Mouse (Mus musculus) heart, embryonic 12.5 days (tissue): ENCODE data around the gene Gramd1b. TPM values are rescaled to one million over a fixed set of nuclear protein-coding genes. Genes with fewer than 3 reads are reported as not detected.

Experiments
- ATAC-seq: fragments of 200-750 bp; cut with Nextera tagmentation; 2 replicates; pipeline ENCODE4 v1.8.0; 2017; ENCODE audit warnings: moderate TSS enrichment, moderate library complexity; ENCODE audit not compliant: insufficient number of reproducible peaks, low FRiP score
- H3K27ac ChIP-seq: fragments of 300-500 bp; sonication (generic); 2 replicates; pipeline ENCODE4 v1.5.1; 2016; ENCODE audit warnings: mild to moderate bottlenecking, moderate library complexity; ENCODE audit not compliant: poor library complexity, severe bottlenecking
- H3K27me3 ChIP-seq: fragments of 300-500 bp; sonication (generic); replicated peaks from 2 replicates; pipeline ENCODE4 v1.6.1; 2016; ENCODE audit warnings: mild to moderate bottlenecking, moderate library complexity
- H3K36me3 ChIP-seq: fragments of 300-500 bp; sonication (generic); 2 replicates; pipeline ENCODE4 v1.6.1; 2016; ENCODE audit warnings: mild to moderate bottlenecking, moderate library complexity
- H3K4me1 ChIP-seq: fragments of 300-500 bp; sonication (generic); replicated peaks from 2 replicates; pipeline ENCODE4 v1.6.1; 2016; ENCODE audit warnings: mild to moderate bottlenecking
- H3K4me2 ChIP-seq: fragments of 300-500 bp; sonication (generic); 2 replicates; pipeline ENCODE4 v1.6.1; 2016; ENCODE audit warnings: mild to moderate bottlenecking, moderate library complexity
- H3K4me3 ChIP-seq: fragments of 300-500 bp; sonication (generic); 2 replicates; pipeline ENCODE4 v1.5.1; 2016; ENCODE audit warnings: mild to moderate bottlenecking
- H3K9ac ChIP-seq: fragments of 300-500 bp; sonication (generic); 2 replicates; pipeline ENCODE4 v1.6.1; 2016; ENCODE audit warnings: mild to moderate bottlenecking, moderate library complexity
- H3K9me3 ChIP-seq: fragments of 300-500 bp; sonication (generic); replicated peaks from 2 replicates; pipeline ENCODE4 v1.6.1; 2016; ENCODE audit warnings: mild to moderate bottlenecking, moderate library complexity
- WGBS: fragments of 180-500 bp; shearing (Covaris S2); methylation state at CpG from one replicate; pipeline ENCODE4 v1.1.7; 2016; 5-methylcytosine and 5-hydroxymethylcytosine counted together
- polyA plus RNA-seq: library from polyadenylated mRNA; unstranded; fragments of >200 nt; fragmentation: Nextera tagmentation; extraction: Ambion mirVana; gene quantifications from 2 replicates; pipeline ENCODE4 v1.2.1, GENCODE M21; 2016

The Gramd1b gene
- polyA plus RNA-seq, 1 experiment from 2014 or later, result 7.9 TPM

GRCm38 (mm10) chr9:40547876-40548275 lies 16.7 kb upstream of the Gramd1b start:
- Histone ChIP-seq H3K4me3 (no peak overlapping the region), H3K27ac (no peak overlapping the region), H3K4me2 (0 out of 2 replicates have a peak overlapping the region, but pooled peaks have one; percentile 25), H3K9me3 (no peaks in the 10 kb centered on the region), H3K9ac (no peak overlapping the region), H3K36me3 (no peaks in the 10 kb centered on the region), H3K4me1 (peaks cover 8% of the 10 kb centered on the region), H3K27me3 (no peaks in the 10 kb centered on the region)
- WGBS, result 82% methylated on average over 5 of the region's 5 CpGs
- ATAC-seq, result no peak

DNA sequence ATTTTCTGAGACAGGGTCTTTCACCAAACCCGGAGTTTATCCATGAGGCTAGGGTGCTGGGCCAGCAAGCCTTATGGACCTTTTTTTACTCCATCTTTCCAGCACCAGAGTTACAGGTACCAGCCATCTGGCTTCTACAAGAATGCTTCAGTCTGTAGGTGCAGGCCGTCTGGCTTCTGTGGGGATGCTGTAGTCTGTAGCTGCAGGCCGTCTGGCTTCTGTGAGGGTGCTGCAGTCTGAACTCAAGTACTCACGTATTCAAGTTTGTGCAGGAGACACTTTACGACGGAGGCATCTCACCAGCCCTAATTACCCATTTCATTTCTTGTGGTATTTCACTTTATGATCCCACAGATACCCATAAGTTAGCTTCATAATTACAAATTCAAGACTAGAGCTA lies 14.0 kb upstream of the Gramd1b start:
- Histone ChIP-seq H3K4me1 (peaks cover 8% of the 10 kb centered on the region), H3K9me3 (no peaks in the 10 kb centered on the region), H3K4me2 (no peak overlapping the region), H3K4me3 (no peak overlapping the region), H3K27ac (no peak overlapping the region), H3K9ac (no peak overlapping the region), H3K36me3 (no peaks in the 10 kb centered on the region), H3K27me3 (no peaks in the 10 kb centered on the region)
- WGBS, result 79% methylated on average over 6 of the region's 6 CpGs
- no peak for ATAC-seq

DNA sequence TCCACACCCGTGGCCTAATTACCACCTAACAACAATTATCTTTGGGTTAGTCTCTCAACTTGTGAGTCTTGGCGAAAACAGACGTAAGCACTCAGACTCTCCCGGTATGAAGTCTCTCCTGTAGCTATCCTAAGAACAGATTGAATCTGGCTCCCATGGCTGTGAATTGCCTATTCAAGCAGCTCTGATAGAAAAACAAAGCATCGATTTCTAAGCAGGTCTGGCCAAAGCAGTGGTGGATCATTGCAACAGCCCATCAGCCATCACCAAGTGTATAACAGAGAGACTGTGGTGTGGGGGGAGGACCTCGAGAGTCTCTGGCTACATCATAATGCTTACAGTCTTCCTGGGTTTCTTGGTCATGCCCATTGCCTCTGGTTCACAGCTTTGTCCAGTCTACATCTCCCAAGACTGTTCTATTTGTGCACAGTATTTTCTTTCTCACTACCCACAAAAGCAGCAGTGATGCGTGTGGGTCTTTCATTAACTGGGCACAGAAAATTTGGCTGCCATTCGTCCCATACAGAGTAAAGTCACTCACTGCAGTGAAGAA lies 8.5 kb upstream of the Gramd1b start:
- Histone ChIP-seq H3K9ac (no peak overlapping the region), H3K9me3 (no peaks in the 10 kb centered on the region), H3K36me3 (no peaks in the 10 kb centered on the region), H3K27ac (no peak overlapping the region), H3K4me2 (no peak overlapping the region), H3K27me3 (no peaks in the 10 kb centered on the region), H3K4me1 (peaks cover 12% of the 10 kb centered on the region), H3K4me3 (no peak overlapping the region)
- no peak for ATAC-seq
- WGBS, result 78% methylated on average over 8 of the region's 8 CpGs

DNA sequence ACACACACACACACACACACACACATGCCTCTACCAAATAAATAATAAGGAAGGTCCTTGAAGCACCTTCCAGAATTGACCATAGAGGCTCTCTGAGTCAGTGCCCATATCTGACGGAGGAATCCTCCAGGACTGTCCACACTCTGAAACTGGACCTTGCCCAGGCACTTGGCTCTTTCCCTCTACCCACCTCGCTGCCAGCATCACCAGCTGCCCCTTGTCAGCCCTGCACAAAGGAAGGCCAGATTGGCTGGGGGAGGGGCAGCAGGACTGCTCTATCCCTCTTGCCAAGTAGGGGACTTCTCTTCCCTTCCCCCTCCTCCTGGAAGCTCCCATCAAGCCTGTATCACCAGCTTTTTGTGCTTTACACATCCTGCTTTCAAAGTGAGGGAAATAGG lies 6.5 kb upstream of the Gramd1b start:
- Histone ChIP-seq H3K4me2 (no peak overlapping the region), H3K9ac (no peak overlapping the region), H3K36me3 (no peaks in the 10 kb centered on the region), H3K4me3 (no peak overlapping the region), H3K9me3 (no peaks in the 10 kb centered on the region), H3K27ac (no peak overlapping the region), H3K27me3 (no peaks in the 10 kb centered on the region), H3K4me1 (peaks cover 12% of the 10 kb centered on the region)
- ATAC-seq, result no peak
- 24% methylated on average over 2 of the region's 2 CpGs for WGBS

- no peaks in the 10 kb centered on the region for H3K27me3 ChIP-seq
- no peaks in the 10 kb centered on the region for H3K9me3 ChIP-seq
- no peak overlapping the region for H3K27ac ChIP-seq
- 66% methylated on average over 3 of the region's 3 CpGs for WGBS
- H3K4me2 ChIP-seq, result no peak overlapping the region
- peaks cover 12% of the 10 kb centered on the region for H3K4me1 ChIP-seq
- ATAC-seq, result no peak
- no peaks in the 10 kb centered on the region for H3K36me3 ChIP-seq
- H3K9ac ChIP-seq, result no peak overlapping the region
- H3K4me3 ChIP-seq, result no peak overlapping the region
Observed at GRCm38 (mm10) chr9:40537044-40537707, 6.0 kb upstream of the Gramd1b start.

DNA sequence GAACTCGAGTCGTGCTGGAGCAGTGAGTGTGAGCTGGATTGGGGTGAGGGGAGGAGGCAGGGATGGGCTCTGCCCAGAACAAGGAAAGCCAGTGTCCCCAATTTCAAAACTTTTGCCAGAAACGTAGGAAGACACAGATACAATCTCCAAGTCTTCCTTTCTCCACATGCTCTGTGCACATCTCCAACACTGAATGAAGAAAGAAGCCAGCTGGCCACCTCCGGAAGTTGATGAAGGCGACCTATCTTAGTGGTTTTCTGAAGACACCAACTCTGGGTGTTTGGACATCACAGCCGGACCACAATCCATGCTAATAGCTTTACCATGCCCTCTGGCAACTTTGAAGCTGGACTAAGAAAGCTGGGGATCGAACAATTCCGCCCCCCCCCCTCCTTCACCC lies 647 bp downstream of the Gramd1b start:
- no peaks in the 10 kb centered on the region for H3K9me3 ChIP-seq
- peaks cover 14% of the 10 kb centered on the region for H3K27me3 ChIP-seq
- ATAC-seq, result no peak
- 58% methylated on average over 8 of the region's 8 CpGs for WGBS
- no peaks in the 10 kb centered on the region for H3K36me3 ChIP-seq
- H3K4me1 ChIP-seq, result peaks cover 15% of the 10 kb centered on the region
- peak overlapping the region; percentile 83 for H3K4me2 ChIP-seq
- peak overlapping the region; percentile 58 for H3K4me3 ChIP-seq
- peak overlapping the region; percentile 73 for H3K9ac ChIP-seq
- H3K27ac ChIP-seq, result no peak overlapping the region

DNA sequence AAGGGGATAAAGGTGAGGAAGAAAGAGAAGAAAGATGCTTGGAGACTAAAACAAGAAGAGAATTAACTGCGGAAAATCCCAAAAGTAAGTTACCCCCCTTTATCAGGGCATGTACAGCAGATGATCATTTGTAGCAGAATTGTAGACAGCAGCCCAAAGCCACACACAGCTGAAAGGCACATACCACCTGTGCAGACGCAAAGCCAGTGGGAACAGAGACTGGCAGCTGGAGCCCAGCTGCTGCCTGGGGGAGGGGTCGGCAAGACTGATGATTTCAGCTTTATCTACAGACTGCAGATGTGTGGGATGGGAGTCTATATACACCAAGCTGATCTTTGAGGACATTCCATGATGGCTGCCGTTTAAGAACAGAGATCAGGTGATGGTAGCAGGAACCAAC lies 2.5 kb downstream of the Gramd1b start:
- no peak overlapping the region for H3K4me3 ChIP-seq
- WGBS, result 53% methylated on average over 4 of the region's 4 CpGs
- ATAC-seq, result no peak
- H3K9me3 ChIP-seq, result no peaks in the 10 kb centered on the region
- no peaks in the 10 kb centered on the region for H3K36me3 ChIP-seq
- no peak overlapping the region for H3K4me2 ChIP-seq
- no peak overlapping the region for H3K27ac ChIP-seq
- peaks cover 15% of the 10 kb centered on the region for H3K4me1 ChIP-seq
- H3K9ac ChIP-seq, result no peak overlapping the region
- H3K27me3 ChIP-seq, result peaks cover 14% of the 10 kb centered on the region

DNA sequence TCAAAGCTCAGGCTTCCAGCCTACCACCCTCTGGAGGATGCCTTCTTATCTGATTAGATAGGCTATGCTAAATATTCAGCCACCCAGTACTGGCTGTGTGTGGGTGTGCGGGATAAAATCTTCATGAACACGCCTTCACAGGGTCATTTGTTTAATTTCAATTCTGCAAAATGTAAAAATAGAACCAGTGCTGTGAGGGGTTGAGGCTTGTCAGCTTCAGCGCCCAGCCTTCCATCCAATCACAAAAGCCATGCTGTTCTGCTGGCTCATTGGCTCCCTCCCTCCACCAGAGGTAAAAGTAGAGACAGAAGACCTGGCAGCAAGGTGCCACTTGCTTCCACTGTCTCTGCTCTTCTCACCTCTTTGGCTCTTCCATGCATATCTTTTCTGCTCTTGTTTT lies 4.3 kb downstream of the Gramd1b start:
- ATAC-seq, result no peak
- H3K9ac ChIP-seq, result no peak overlapping the region
- H3K4me1 ChIP-seq, result peaks cover 19% of the 10 kb centered on the region
- H3K4me3 ChIP-seq, result no peak overlapping the region
- no peaks in the 10 kb centered on the region for H3K36me3 ChIP-seq
- 24% methylated on average over 3 of the region's 3 CpGs for WGBS
- H3K4me2 ChIP-seq, result no peak overlapping the region; the same call in 1 of the 2 replicates
- no peak overlapping the region for H3K27ac ChIP-seq
- H3K27me3 ChIP-seq, result peaks cover 12% of the 10 kb centered on the region
- H3K9me3 ChIP-seq, result no peaks in the 10 kb centered on the region

GRCm38 (mm10) chr9:40522156-40522555 lies 9.0 kb downstream of the Gramd1b start:
- Histone ChIP-seq H3K4me2 (no peak overlapping the region), H3K36me3 (no peaks in the 10 kb centered on the region), H3K27ac (no peak overlapping the region), H3K4me1 (peaks cover 12% of the 10 kb centered on the region), H3K27me3 (no peaks in the 10 kb centered on the region), H3K9ac (no peak overlapping the region), H3K4me3 (no peak overlapping the region), H3K9me3 (no peaks in the 10 kb centered on the region)
- no peak for ATAC-seq
- WGBS, result 60% methylated on average over 7 of the region's 7 CpGs

GRCm38 (mm10) chr9:40521097-40521496 lies 10.1 kb downstream of the Gramd1b start:
- ATAC-seq, result no peak
- Histone ChIP-seq H3K9ac (no peak overlapping the region), H3K4me1 (peaks cover 4% of the 10 kb centered on the region; the same call in 1 of the 2 replicates), H3K9me3 (no peaks in the 10 kb centered on the region), H3K27me3 (no peaks in the 10 kb centered on the region), H3K4me3 (no peak overlapping the region), H3K4me2 (no peak overlapping the region), H3K36me3 (no peaks in the 10 kb centered on the region), H3K27ac (no peak overlapping the region)
- WGBS, result 78% methylated on average over 6 of the region's 6 CpGs

GRCm38 (mm10) chr9:40519294-40519693 lies 11.9 kb downstream of the Gramd1b start:
- H3K4me2 ChIP-seq, result no peak overlapping the region
- no peak overlapping the region for H3K4me3 ChIP-seq
- no peaks in the 10 kb centered on the region for H3K9me3 ChIP-seq
- no peak overlapping the region for H3K9ac ChIP-seq
- no peak for ATAC-seq
- 82% methylated on average over 3 of the region's 3 CpGs for WGBS
- H3K4me1 ChIP-seq, result peaks cover 4% of the 10 kb centered on the region; the same call in 1 of the 2 replicates
- H3K27me3 ChIP-seq, result no peaks in the 10 kb centered on the region
- H3K36me3 ChIP-seq, result no peaks in the 10 kb centered on the region
- no peak overlapping the region for H3K27ac ChIP-seq

- Histone ChIP-seq H3K27ac (no peak overlapping the region), H3K4me3 (no peak overlapping the region), H3K9ac (no peak overlapping the region), H3K27me3 (no peaks in the 10 kb centered on the region), H3K4me2 (no peak overlapping the region), H3K36me3 (no peaks in the 10 kb centered on the region), H3K9me3 (no peaks in the 10 kb centered on the region), H3K4me1 (no peaks in the 10 kb centered on the region)
- ATAC-seq, result no peak
- 80% methylated on average over 2 of the region's 2 CpGs for whole genome bisulfite sequencing
Observed at GRCm38 (mm10) chr9:40511970-40512369, 19.2 kb downstream of the Gramd1b start.
